Mouse (Mus musculus) intestine, embryonic 16.5 days (tissue): ENCODE measurements around the gene Rgs19. TPM values are rescaled to one million over a fixed set of nuclear protein-coding genes. Genes with fewer than 3 reads are reported as not detected.
A peak's percentile ranks its signal among the peaks of the same experiment; 100 is the strongest.

ENCODE experiments used
- ATAC-seq: fragments of 200-750 bp; cut with Nextera tagmentation; 2 replicates; pipeline ENCODE4 v1.8.0; 2017; ENCODE audit warnings: moderate TSS enrichment, moderate library complexity
- H3K27ac ChIP-seq: fragments of 300-500 bp; sonication (generic); 2 replicates; pipeline ENCODE4 v1.5.1; 2014; ENCODE audit warnings: mild to moderate bottlenecking, low read length
- H3K27me3 ChIP-seq: fragments of 300-500 bp; sonication (generic); replicated peaks from 2 replicates; pipeline ENCODE4 v1.6.1; 2014; ENCODE audit warnings: low read length, control low read depth, mixed read lengths; ENCODE audit not compliant: control insufficient read depth, insufficient read depth
- H3K36me3 ChIP-seq: fragments of 300-500 bp; sonication (generic); 2 replicates; pipeline ENCODE4 v1.6.1; 2014; ENCODE audit warnings: low read length, control low read depth; ENCODE audit not compliant: control insufficient read depth, insufficient read depth
- H3K4me1 ChIP-seq: fragments of 300-500 bp; sonication (generic); 2 replicates; pipeline ENCODE4 v1.6.1; 2014; ENCODE audit warnings: low read length, control low read depth, mixed read lengths; ENCODE audit not compliant: control insufficient read depth, insufficient read depth
- H3K4me2 ChIP-seq: fragments of 300-500 bp; sonication (generic); 2 replicates; pipeline ENCODE4 v1.6.1; 2014; ENCODE audit warnings: low read depth, low read length, control low read depth
- H3K4me3 ChIP-seq: fragments of 300-500 bp; sonication (generic); 2 replicates; pipeline ENCODE4 v1.5.1; 2014; ENCODE audit warnings: mild to moderate bottlenecking, low read length
- H3K9ac ChIP-seq: fragments of 300-500 bp; sonication (generic); 2 replicates; pipeline ENCODE4 v1.6.1; 2014; ENCODE audit warnings: low read depth, low read length
- H3K9me3 ChIP-seq: fragments of 300-500 bp; sonication (generic); 2 replicates; pipeline ENCODE4 v1.6.1; 2016; ENCODE audit warnings: low read length, control low read depth; ENCODE audit not compliant: control insufficient read depth
- WGBS: fragments of 180-500 bp; shearing (Covaris S2); extraction: QIAGEN DNeasy Blood & Tissue Kit; methylation state at CpG from one replicate; pipeline ENCODE4 v1.1.7; 2014; 5-methylcytosine and 5-hydroxymethylcytosine counted together
- polyA plus RNA-seq: library from polyadenylated mRNA; unstranded; fragments of >200 nt; fragmentation: Nextera tagmentation; extraction: Ambion mirVana; gene quantifications from 2 replicates; pipeline ENCODE4 v1.2.1, GENCODE M21; 2015

The Rgs19 gene
- 36.1 and 39.6 TPM in 2 replicates for polyA plus RNA-seq

- ATAC-seq = peak; percentile 92
These were observed at the start of gene Rgs19 for GRCm38 (mm10) chr2:181693339-181694280. Gene Rgs19, minus strand, starts transcription at chr2:181693977.

GRCm38 (mm10) chr2:181730051-181730450 is 36.3 kb upstream of the Rgs19 start:
- H3K27ac ChIP-seq = no peak overlapping the region
- H3K4me1 ChIP-seq = no peaks in the 10 kb centered on the region
- H3K36me3 ChIP-seq = no peaks in the 10 kb centered on the region
- no peak overlapping the region for H3K4me2 ChIP-seq
- no peaks in the 10 kb centered on the region for H3K27me3 ChIP-seq
- no peak overlapping the region for H3K4me3 ChIP-seq
- no peaks in the 10 kb centered on the region for H3K9me3 ChIP-seq
- 61% methylated on average over 3 of the region's 3 CpGs for whole genome bisulfite sequencing
- ATAC-seq = no peak
- no peak overlapping the region for H3K9ac ChIP-seq

More at GRCm38 (mm10) chr2:181693339-181694280, at the start of gene Rgs19:
- Histone ChIP-seq H3K27me3 (no peaks in the 10 kb centered on the region), H3K9ac (peak within 1 kb of the TSS; percentile 83), H3K36me3 (peaks cover 3% of the 10 kb centered on the region; the same call in 1 of the 2 replicates), H3K9me3 (no peaks in the 10 kb centered on the region), H3K4me1 (peaks cover 13% of the 10 kb centered on the region), H3K4me2 (peak within 1 kb of the TSS; percentile 95), H3K27ac (peak within 1 kb of the TSS; percentile 41; the same call in 1 of the 2 replicates), H3K4me3 (peak within 1 kb of the TSS; percentile 74)
- 1% methylated on average over 74 of the region's 75 CpGs for WGBS

- no peak overlapping the region for H3K27ac ChIP-seq
- no peak overlapping the region for H3K9ac ChIP-seq
- H3K4me2 ChIP-seq = no peak overlapping the region
- no peaks in the 10 kb centered on the region for H3K36me3 ChIP-seq
- H3K4me1 ChIP-seq = no peaks in the 10 kb centered on the region
- H3K4me3 ChIP-seq = no peak overlapping the region
- WGBS = 46% methylated on average over 9 of the region's 9 CpGs
- H3K9me3 ChIP-seq = no peaks in the 10 kb centered on the region
- no peaks in the 10 kb centered on the region for H3K27me3 ChIP-seq
- ATAC-seq = no peak
These were observed 34.0 kb upstream of the Rgs19 start for GRCm38 (mm10) chr2:181727659-181728262.

- no peak overlapping the region for H3K9ac ChIP-seq
- no peak overlapping the region for H3K4me2 ChIP-seq
- H3K36me3 ChIP-seq = no peaks in the 10 kb centered on the region
- H3K4me3 ChIP-seq = no peak overlapping the region
- no peak overlapping the region for H3K27ac ChIP-seq
- H3K4me1 ChIP-seq = no peaks in the 10 kb centered on the region
- no peaks in the 10 kb centered on the region for H3K9me3 ChIP-seq
- peak; percentile 31; the same call in 1 of the 2 replicates for ATAC-seq
- no peaks in the 10 kb centered on the region for H3K27me3 ChIP-seq
- WGBS = 14% methylated on average over 3 of the region's 3 CpGs
These were observed 28.4 kb upstream of the Rgs19 start for GRCm38 (mm10) chr2:181722213-181722612.

GRCm38 (mm10) chr2:181721200-181721599 is 27.4 kb upstream of the Rgs19 start:
- no peaks in the 10 kb centered on the region for H3K9me3 ChIP-seq
- H3K27me3 ChIP-seq = no peaks in the 10 kb centered on the region
- no peak for ATAC-seq
- no peak overlapping the region for H3K27ac ChIP-seq
- H3K4me3 ChIP-seq = no peak overlapping the region
- no peak overlapping the region for H3K4me2 ChIP-seq
- H3K9ac ChIP-seq = no peak overlapping the region
- H3K36me3 ChIP-seq = no peaks in the 10 kb centered on the region
- H3K4me1 ChIP-seq = no peaks in the 10 kb centered on the region

- Histone ChIP-seq H3K27ac (no peak overlapping the region), H3K4me3 (no peak overlapping the region), H3K36me3 (no peaks in the 10 kb centered on the region), H3K4me2 (no peak overlapping the region), H3K9ac (no peak overlapping the region), H3K27me3 (no peaks in the 10 kb centered on the region), H3K9me3 (no peaks in the 10 kb centered on the region), H3K4me1 (no peaks in the 10 kb centered on the region)
- WGBS = 34% methylated on average over 3 of the region's 3 CpGs
- ATAC-seq = no peak
These were observed 26.3 kb upstream of the Rgs19 start for GRCm38 (mm10) chr2:181720061-181720460.

- H3K36me3 ChIP-seq = no peaks in the 10 kb centered on the region
- no peak overlapping the region for H3K4me3 ChIP-seq
- no peak for ATAC-seq
- WGBS = 52% methylated on average over 3 of the region's 3 CpGs
- H3K9me3 ChIP-seq = no peaks in the 10 kb centered on the region
- no peaks in the 10 kb centered on the region for H3K4me1 ChIP-seq
- no peak overlapping the region for H3K27ac ChIP-seq
- H3K27me3 ChIP-seq = no peaks in the 10 kb centered on the region
- H3K4me2 ChIP-seq = no peak overlapping the region
- H3K9ac ChIP-seq = no peak overlapping the region
These were observed 23.2 kb upstream of the Rgs19 start for GRCm38 (mm10) chr2:181716991-181717390.

GRCm38 (mm10) chr2:181715382-181715781 is 21.6 kb upstream of the Rgs19 start:
- Histone ChIP-seq H3K36me3 (no peaks in the 10 kb centered on the region), H3K4me2 (no peak overlapping the region), H3K27me3 (no peaks in the 10 kb centered on the region), H3K9ac (no peak overlapping the region), H3K4me1 (no peaks in the 10 kb centered on the region), H3K27ac (no peak overlapping the region), H3K4me3 (no peak overlapping the region), H3K9me3 (no peaks in the 10 kb centered on the region)
- WGBS = 71% methylated on average over 3 of the region's 3 CpGs
- no peak for ATAC-seq

GRCm38 (mm10) chr2:181714903-181715326 is 21.1 kb upstream of the Rgs19 start, which contains the start of gene Oprl1:
Gene Oprl1, plus strand, starts transcription at chr2:181715016.
- no peak within 1 kb of the TSS for H3K27ac ChIP-seq
- H3K9ac ChIP-seq = no peak within 1 kb of the TSS
- no peaks in the 10 kb centered on the region for H3K9me3 ChIP-seq
- H3K4me2 ChIP-seq = no peak within 1 kb of the TSS
- 0 out of 2 replicates have a peak, but pooled peaks have one; percentile 28 for ATAC-seq
- H3K36me3 ChIP-seq = no peaks in the 10 kb centered on the region
- H3K27me3 ChIP-seq = no peaks in the 10 kb centered on the region
- no peaks in the 10 kb centered on the region for H3K4me1 ChIP-seq
- H3K4me3 ChIP-seq = no peak within 1 kb of the TSS
- WGBS = 4% methylated on average over 7 of the region's 7 CpGs
